Mouse (Mus musculus) MEL (cell line): ENCODE data around the gene Mphosph6. TPM values are rescaled to one million over a fixed set of nuclear protein-coding genes. Genes with fewer than 3 reads are reported as not detected.

Source experiments
- DNase-seq: peaks from one replicate; pipeline ENCODE4 v3.0.0; 2011; ENCODE audit warnings: low read depth, low spot score
- H3K27ac ChIP-seq: 2 replicates; pipeline ENCODE4 v1.5.1; 2012; ENCODE audit warnings: low read depth, mild to moderate bottlenecking, control low read depth, low read length, moderate library complexity; ENCODE audit not compliant: control insufficient read depth
- H3K27me3 ChIP-seq, 2 experiments: fragments of 150-350 bp in 1 of 2; sonication (generic) in 1 of 2; 2 replicates each; pipeline ENCODE4 v1.6.1; 2012; ENCODE audit warnings: low read length in 2 of 2, mild to moderate bottlenecking in 2 of 2, improper control_type of control experiment in 1 of 2, moderate library complexity in 1 of 2; ENCODE audit not compliant: insufficient read depth in 2 of 2, control insufficient read depth in 1 of 2
- H3K36me3 ChIP-seq, 2 experiments: 2 replicates each; pipeline ENCODE4 v1.6.1; 2012 to 2014; ENCODE audit warnings: low read length in 2 of 2, improper control_type of control experiment in 1 of 2, inconsistent platforms in 1 of 2, mild to moderate bottlenecking in 1 of 2; ENCODE audit not compliant: insufficient read depth in 2 of 2, control insufficient read depth in 1 of 2
- H3K4me1 ChIP-seq, 2 experiments: fragments of 150-350 bp in 1 of 2; sonication (generic) in 1 of 2; 2 replicates each; pipeline ENCODE4 v1.6.1; 2012; ENCODE audit warnings: low read length in 2 of 2, improper control_type of control experiment in 1 of 2, mild to moderate bottlenecking in 1 of 2; ENCODE audit not compliant: insufficient read depth in 2 of 2, control insufficient read depth in 1 of 2
- H3K4me3 ChIP-seq, 2 experiments: fragments of 150-350 bp in 1 of 2; sonication (generic) in 1 of 2; 2 replicates each; pipeline ENCODE4 v1.5.1; 2012; ENCODE audit warnings: low read depth in 2 of 2, low read length in 2 of 2, mild to moderate bottlenecking in 2 of 2, moderate library complexity in 2 of 2, control low read depth in 1 of 2, improper control_type of control experiment in 1 of 2; ENCODE audit not compliant: control insufficient read depth in 1 of 2, insufficient read depth in 1 of 2
- H3K79me2 ChIP-seq: 2 replicates; pipeline ENCODE4 v1.6.1; 2012; ENCODE audit warnings: mild to moderate bottlenecking, low read length, moderate library complexity; ENCODE audit not compliant: control insufficient read depth, poor library complexity, insufficient read depth
- H3K9ac ChIP-seq: 2 replicates; pipeline ENCODE4 v1.6.1; 2012; ENCODE audit warnings: low read depth, mild to moderate bottlenecking, control low read depth, low read length, moderate library complexity; ENCODE audit not compliant: control insufficient read depth, poor library complexity, severe bottlenecking
- H3K9me3 ChIP-seq: fragments of 150-350 bp; sonication (generic); replicated peaks from 2 replicates; pipeline ENCODE4 v1.6.1; 2012; ENCODE audit warnings: mild to moderate bottlenecking, low read length, improper control_type of control experiment, moderate library complexity; ENCODE audit not compliant: insufficient read depth
- CHD2 ChIP-seq: IDR thresholded peaks from 2 replicates; pipeline ENCODE4 v1.6.1; 2011; ENCODE audit warnings: low read length, improper control_type of control experiment
- E2F4 ChIP-seq: IDR thresholded peaks from 2 replicates; pipeline ENCODE4 v1.6.1; 2011; ENCODE audit warnings: low read depth, low read length, improper control_type of control experiment, borderline replicate concordance
- ELF1 ChIP-seq: IDR thresholded peaks from 2 replicates; pipeline ENCODE4 v1.6.1; 2014; ENCODE audit warnings: low read depth, mild to moderate bottlenecking, inconsistent platforms, low read length, improper control_type of control experiment, moderate library complexity
- EP300 ChIP-seq, 2 experiments: IDR thresholded peaks; 2 replicates each; pipeline ENCODE4 v1.6.1; 2011; ENCODE audit warnings: improper control_type of control experiment in 2 of 2, low read length in 2 of 2, low read depth in 1 of 2, mild to moderate bottlenecking in 1 of 2
- KAT2A ChIP-seq: conservative IDR thresholded peaks from 2 replicates; pipeline ENCODE4 v1.6.1; 2012; ENCODE audit warnings: low read depth, low read length, improper control_type of control experiment, inconsistent platforms
- MAFK ChIP-seq: IDR thresholded peaks from 2 replicates; pipeline ENCODE4 v1.6.1; 2011; ENCODE audit warnings: low read depth, mild to moderate bottlenecking, low read length, improper control_type of control experiment, borderline replicate concordance
- MAZ ChIP-seq: IDR thresholded peaks from 2 replicates; pipeline ENCODE4 v1.6.1; 2012; ENCODE audit warnings: low read depth, mild to moderate bottlenecking, inconsistent platforms, low read length, improper control_type of control experiment
- MEF2A ChIP-seq: IDR thresholded peaks from 2 replicates; pipeline ENCODE4 v1.6.1; 2014; ENCODE audit warnings: low read depth, mild to moderate bottlenecking, inconsistent platforms, low read length, improper control_type of control experiment; ENCODE audit not compliant: poor library complexity, insufficient replicate concordance, severe bottlenecking; ENCODE audit errors: extremely low read depth
- MYB ChIP-seq: IDR thresholded peaks from 2 replicates; pipeline ENCODE4 v1.6.1; 2011; ENCODE audit warnings: mild to moderate bottlenecking, low read depth, low read length, improper control_type of control experiment
- NELFE ChIP-seq: IDR thresholded peaks from 2 replicates; pipeline ENCODE4 v1.6.1; 2011; ENCODE audit warnings: low read depth, low read length, improper control_type of control experiment
- NRF1 ChIP-seq: IDR thresholded peaks from 2 replicates; pipeline ENCODE4 v1.6.1; 2014; ENCODE audit warnings: low read depth, mild to moderate bottlenecking, inconsistent platforms, low read length, improper control_type of control experiment, moderate library complexity; ENCODE audit not compliant: poor library complexity, insufficient read depth, severe bottlenecking
- POLR2A ChIP-seq, 2 experiments: IDR thresholded peaks; 2 replicates each; pipeline ENCODE4 v1.6.1; 2011 to 2012; ENCODE audit warnings: low read length in 2 of 2, mild to moderate bottlenecking in 2 of 2, control low read depth in 1 of 2, improper control_type of control experiment in 1 of 2, low read depth in 1 of 2, moderate library complexity in 1 of 2; ENCODE audit not compliant: control insufficient read depth in 1 of 2, insufficient read depth in 1 of 2, poor library complexity in 1 of 2
- POLR2AphosphoS2 ChIP-seq: IDR thresholded peaks from 2 replicates; pipeline ENCODE4 v1.6.1; 2011; ENCODE audit warnings: low read length, improper control_type of control experiment
- RAD21 ChIP-seq: IDR thresholded peaks from 2 replicates; pipeline ENCODE4 v1.6.1; 2011; ENCODE audit warnings: mild to moderate bottlenecking, low read depth, low read length, improper control_type of control experiment
- RCOR1 ChIP-seq: IDR thresholded peaks from 2 replicates; pipeline ENCODE4 v1.6.1; 2012; ENCODE audit warnings: low read depth, mild to moderate bottlenecking, inconsistent platforms, low read length, improper control_type of control experiment
- SIN3A ChIP-seq: IDR thresholded peaks from 2 replicates; pipeline ENCODE4 v1.6.1; 2012; ENCODE audit warnings: low read length, improper control_type of control experiment, inconsistent platforms
- SMC3 ChIP-seq: IDR thresholded peaks from 2 replicates; pipeline ENCODE4 v1.6.1; 2011; ENCODE audit warnings: low read depth, low read length, improper control_type of control experiment
- TAL1 ChIP-seq: IDR thresholded peaks from 2 replicates; pipeline ENCODE4 v1.6.1; 2012; ENCODE audit warnings: mild to moderate bottlenecking, inconsistent platforms, low read length, moderate library complexity, mixed read lengths
- TCF12 ChIP-seq: IDR thresholded peaks from 2 replicates; pipeline ENCODE4 v1.6.1; 2014; ENCODE audit warnings: low read depth, mild to moderate bottlenecking, inconsistent platforms, low read length, improper control_type of control experiment, moderate library complexity
- UBTF ChIP-seq: IDR thresholded peaks from 2 replicates; pipeline ENCODE4 v1.6.1; 2012; ENCODE audit warnings: low read depth, mild to moderate bottlenecking, inconsistent platforms, low read length, improper control_type of control experiment, moderate library complexity, borderline replicate concordance; ENCODE audit not compliant: insufficient read depth
- USF2 ChIP-seq, 2 experiments: IDR thresholded peaks; 2 replicates each; pipeline ENCODE4 v1.6.1; 2011 to 2012; ENCODE audit warnings: improper control_type of control experiment in 2 of 2, low read length in 2 of 2, borderline replicate concordance in 1 of 2, inconsistent platforms in 1 of 2, low read depth in 1 of 2, mild to moderate bottlenecking in 1 of 2; ENCODE audit not compliant: insufficient read depth in 1 of 2
- ZC3H11A ChIP-seq: IDR thresholded peaks from 2 replicates; pipeline ENCODE4 v1.6.1; 2012; ENCODE audit warnings: low read depth, mild to moderate bottlenecking, inconsistent platforms, low read length, improper control_type of control experiment
- ZMIZ1 ChIP-seq: IDR thresholded peaks from 2 replicates; pipeline ENCODE4 v1.6.1; 2012; ENCODE audit warnings: low read depth, mild to moderate bottlenecking, inconsistent platforms, low read length, improper control_type of control experiment, moderate library complexity
- polyA plus RNA-seq, 2 experiments: library from polyadenylated mRNA; stranded (reverse) in 1 of 2; unstranded in 1 of 2; fragments of >175 nt in 1 of 2; fragments of >200 nt in 1 of 2; gene quantifications; 2 replicates each; pipeline versions ENCODE4 v1.2.1 to v1.2.4; 2012; ENCODE audit warnings: low replicate concordance in 2 of 2, low read depth in 1 of 2; ENCODE audit not compliant: insufficient read length in 2 of 2, insufficient read depth in 1 of 2, missing spikeins in 1 of 2
- total RNA-seq: library from RNA; depleted of rRNA; stranded (reverse); fragments of 300-350 nt; gene quantifications from 2 replicates; pipeline ENCODE4 v1.2.3, GENCODE M21; 2012

Mphosph6 gene
- total and polyA plus RNA-seq, 3 experiments: 67.8 to 98.8 TPM; not detected in 1

GRCm38 (mm10) chr8:117747886-117748730 lies 53.6 kb downstream of the Mphosph6 start:
- Histone ChIP-seq H3K4me3 (no peak overlapping the region), H3K4me1 (no peaks in the 10 kb centered on the region), H3K27ac (no peak overlapping the region), H3K36me3 (no peaks in the 10 kb centered on the region), H3K9ac (no peak overlapping the region), H3K79me2 (no peaks in the 10 kb centered on the region), H3K27me3 (no peaks in the 10 kb centered on the region), H3K9me3 (no peaks in the 10 kb centered on the region)
- no peak for DNase-seq
- no peak for TF ChIP-seq UBTF
- TF ChIP-seq MAFK: no peak
- no peak for TF ChIP-seq NELFE

GRCm38 (mm10) chr8:117747428-117747827 lies 54.3 kb downstream of the Mphosph6 start:
- H3K9me3 ChIP-seq: no peaks in the 10 kb centered on the region

DNA sequence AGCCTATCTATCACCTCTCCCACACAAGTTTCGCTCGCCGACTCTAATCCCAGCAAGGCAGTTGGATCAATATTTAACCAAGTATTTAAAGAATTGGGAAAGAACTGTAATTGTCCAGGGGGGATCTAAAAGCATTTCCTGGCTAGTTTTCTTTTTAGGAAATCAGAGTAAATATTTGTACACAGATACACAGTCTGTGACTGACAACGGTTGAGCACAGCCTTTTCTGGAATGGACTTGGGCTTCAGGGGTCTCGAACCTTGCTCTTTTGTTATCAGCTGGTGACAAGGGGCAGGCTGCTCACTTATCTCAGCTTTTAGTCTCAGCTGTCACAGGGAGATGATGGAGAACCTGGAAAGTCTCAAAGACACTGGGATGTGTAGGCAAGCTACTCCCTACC lies 55.1 kb downstream of the Mphosph6 start:
- no peak overlapping the region for H3K4me3 ChIP-seq
- no peaks in the 10 kb centered on the region for H3K27me3 ChIP-seq
- H3K9ac ChIP-seq: no peak overlapping the region
- no peak for TF ChIP-seq TAL1
- TF ChIP-seq TCF12: no peak
- no peak for TF ChIP-seq POLR2AphosphoS2
- TF ChIP-seq POLR2A (IDR thresholded peaks at IDR 0.05; ENCODE audit: control insufficient read depth in 1 of 2, insufficient read depth in 1 of 2, low read depth in 1 of 2, low read length in 2 of 2, poor library complexity in 1 of 2): no peak
- no peak for TF ChIP-seq ELF1
- TF ChIP-seq NELFE: no peak
- no peak for TF ChIP-seq ZC3H11A
- no peak for TF ChIP-seq E2F4
- no peak for TF ChIP-seq USF2 (IDR thresholded peaks at IDR 0.05; ENCODE audit: borderline replicate concordance in 1 of 2, insufficient read depth in 1 of 2, low read depth in 1 of 2, low read length in 2 of 2)
- no peak for TF ChIP-seq RCOR1
- TF ChIP-seq NRF1: no peak
- TF ChIP-seq KAT2A: no peak
- TF ChIP-seq RAD21: no peak
- TF ChIP-seq SMC3: no peak
- TF ChIP-seq ZMIZ1: no peak
- TF ChIP-seq MAZ: no peak
- no peak for TF ChIP-seq EP300 (IDR thresholded peaks at IDR 0.05; ENCODE audit: low read depth in 1 of 2, low read length in 2 of 2)
- no peaks in the 10 kb centered on the region for H3K4me1 ChIP-seq
- no peaks in the 10 kb centered on the region for H3K9me3 ChIP-seq
- H3K36me3 ChIP-seq: no peaks in the 10 kb centered on the region
- H3K27ac ChIP-seq: no peak overlapping the region
- no peaks in the 10 kb centered on the region for H3K79me2 ChIP-seq
- DNase-seq: no peak

More at GRCm38 (mm10) chr8:117747428-117747827, 54.3 kb downstream of the Mphosph6 start:
- Histone ChIP-seq H3K79me2 (no peaks in the 10 kb centered on the region), H3K27me3 (no peaks in the 10 kb centered on the region), H3K27ac (no peak overlapping the region), H3K9ac (no peak overlapping the region), H3K4me3 (no peak overlapping the region)
- no peak for DNase-seq
- TF ChIP-seq POLR2AphosphoS2 (no peak), NELFE (no peak), MEF2A (no peak), SIN3A (no peak), E2F4 (no peak), MAFK (no peak), SMC3 (no peak), ZMIZ1 (no peak), MAZ (no peak), MYB (no peak), CHD2 (no peak)
- TF ChIP-seq, all 39 proteins: peak for 0
- no peaks in the 10 kb centered on the region for H3K4me1 ChIP-seq
- H3K36me3 ChIP-seq: no peaks in the 10 kb centered on the region
